Mouse (Mus musculus) stomach, postnatal 0 days (tissue): Measurements from ENCODE around the gene Fcor. TPM values are rescaled to one million over a fixed set of nuclear protein-coding genes. Genes with fewer than 3 reads are reported as not detected.

Experiments used
- ATAC-seq: fragments of 200-750 bp; cut with Nextera tagmentation; 2 replicates; pipeline ENCODE4 v1.8.0; 2017; ENCODE audit not compliant: low FRiP score, low TSS enrichment
- DNase-seq: peaks from one replicate; pipeline ENCODE4 v3.0.0-alpha.2; 2016; ENCODE audit warnings: low spot score
- H3K27ac ChIP-seq: fragments of 300-500 bp; sonication (generic); replicated peaks from 2 replicates; pipeline ENCODE4 v1.5.1; 2014; ENCODE audit warnings: mild to moderate bottlenecking, control low read depth
- H3K27me3 ChIP-seq: fragments of 300-500 bp; sonication (generic); 2 replicates; pipeline ENCODE4 v1.6.1; 2014; ENCODE audit warnings: low read length; ENCODE audit not compliant: control insufficient read depth, insufficient read depth
- H3K36me3 ChIP-seq: fragments of 300-500 bp; sonication (generic); 2 replicates; pipeline ENCODE4 v1.6.1; 2014; ENCODE audit warnings: low read length, mixed read lengths; ENCODE audit not compliant: control insufficient read depth, insufficient read depth
- H3K4me1 ChIP-seq: fragments of 300-500 bp; sonication (generic); replicated peaks from 2 replicates; pipeline ENCODE4 v1.6.1; 2014; ENCODE audit warnings: antibody characterized with exemption; ENCODE audit not compliant: control insufficient read depth, insufficient read depth
- H3K4me2 ChIP-seq: fragments of 300-500 bp; sonication (generic); replicated peaks from 2 replicates; pipeline ENCODE4 v1.6.1; 2014; ENCODE audit warnings: low read depth, mild to moderate bottlenecking, control low read depth, moderate library complexity
- H3K4me3 ChIP-seq: fragments of 300-500 bp; sonication (generic); 2 replicates; pipeline ENCODE4 v1.5.1; 2014; ENCODE audit warnings: low read depth, low read length, control low read depth
- H3K9ac ChIP-seq: fragments of 300-500 bp; sonication (generic); 2 replicates; pipeline ENCODE4 v1.6.1; 2014; ENCODE audit warnings: mild to moderate bottlenecking, low read length, control low read depth, mixed read lengths
- H3K9me3 ChIP-seq: fragments of 300-500 bp; sonication (generic); 2 replicates; pipeline ENCODE4 v1.6.1; 2016; ENCODE audit warnings: low read length; ENCODE audit not compliant: control insufficient read depth
- CTCF ChIP-seq: IDR thresholded peaks from 2 replicates; pipeline ENCODE4 v1.5.1; 2016; ENCODE audit warnings: antibody characterized with exemption, low read depth, mild to moderate bottlenecking, moderate library complexity
- EP300 ChIP-seq: optimal IDR thresholded peaks from 2 replicates; pipeline ENCODE3; 2016; ENCODE audit warnings: antibody characterized with exemption
- WGBS: fragments of 180-500 bp; shearing (Covaris S2); extraction: QIAGEN DNeasy Blood & Tissue Kit; methylation state at CpG from one replicate; pipeline ENCODE4 v1.1.7; 2014; 5-methylcytosine and 5-hydroxymethylcytosine counted together
- polyA plus RNA-seq: library from polyadenylated mRNA; unstranded; fragments of >200 nt; fragmentation: Nextera tagmentation; extraction: Ambion mirVana; gene quantifications from 2 replicates; pipeline ENCODE4 v1.2.1, GENCODE M21; 2015

Gene Fcor
- polyA plus RNA-seq, 1 experiment from 2014 or later = 3.4 TPM

GRCm38 (mm10) chr8:3687537-3687936 lies 15.4 kb upstream of the Fcor start:
- Histone ChIP-seq H3K36me3 (no peaks in the 10 kb centered on the region), H3K27ac (no peak overlapping the region), H3K4me3 (no peak overlapping the region), H3K9me3 (no peaks in the 10 kb centered on the region), H3K9ac (no peak overlapping the region), H3K4me2 (no peak overlapping the region), H3K4me1 (no peaks in the 10 kb centered on the region), H3K27me3 (no peaks in the 10 kb centered on the region)
- ATAC-seq (no peak), DNase-seq (no peak)
- 75% methylated on average over 6 of the region's 6 CpGs for WGBS
- peak; percentile 27 for TF ChIP-seq CTCF
- TF ChIP-seq EP300 = no peak

DNA sequence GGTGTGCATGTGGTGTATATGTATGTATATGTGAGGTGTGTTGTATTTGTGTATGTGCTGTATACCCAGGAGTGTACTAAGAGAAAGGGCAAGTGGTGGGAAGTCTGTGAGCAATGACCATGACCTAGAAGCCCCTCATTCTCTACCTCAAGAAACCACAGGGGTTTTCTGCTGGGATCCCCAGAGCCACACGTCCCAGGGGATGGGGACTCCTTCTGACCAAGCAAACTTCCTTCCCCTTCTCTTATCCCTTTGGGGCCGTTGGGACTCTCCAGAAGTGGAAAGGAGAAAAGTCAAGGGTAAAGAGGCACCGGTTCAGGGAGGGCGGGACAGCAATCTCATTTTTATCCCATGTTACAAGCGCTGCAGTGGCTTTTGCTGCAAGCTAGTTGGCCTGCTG lies 13.3 kb upstream of the Fcor start:
- TF ChIP-seq CTCF (no peak), EP300 (no peak)
- Histone ChIP-seq H3K4me2 (no peak overlapping the region), H3K36me3 (peaks cover 4% of the 10 kb centered on the region; the same call in 1 of the 2 replicates), H3K4me3 (no peak overlapping the region), H3K4me1 (no peaks in the 10 kb centered on the region), H3K27me3 (no peaks in the 10 kb centered on the region), H3K27ac (no peak overlapping the region), H3K9ac (no peak overlapping the region), H3K9me3 (no peaks in the 10 kb centered on the region)
- DNase-seq (no peak), ATAC-seq (no peak)
- 60% methylated on average over 5 of the region's 5 CpGs for WGBS

DNA sequence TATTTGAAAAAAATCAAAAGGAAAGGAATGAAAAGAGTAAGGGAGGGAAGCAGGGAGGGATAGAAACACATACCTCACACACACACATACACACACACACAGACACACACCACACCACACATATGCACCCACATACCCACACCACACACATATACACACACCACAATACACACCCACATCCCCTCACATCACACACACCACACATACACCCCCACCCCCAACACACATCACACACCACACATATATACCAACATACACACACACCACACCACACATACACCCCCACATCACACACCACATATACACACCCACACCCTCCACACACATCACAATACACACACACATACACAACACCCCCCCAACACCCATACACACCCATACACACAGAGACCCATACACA lies 12.4 kb upstream of the Fcor start:
- H3K27ac ChIP-seq = no peak overlapping the region
- H3K27me3 ChIP-seq = no peaks in the 10 kb centered on the region
- no peaks in the 10 kb centered on the region for H3K4me1 ChIP-seq
- TF ChIP-seq EP300 (no peak), CTCF (no peak)
- H3K4me2 ChIP-seq = no peak overlapping the region
- H3K9me3 ChIP-seq = no peaks in the 10 kb centered on the region
- DNase-seq (no peak), ATAC-seq (no peak)
- no peak overlapping the region for H3K9ac ChIP-seq
- H3K36me3 ChIP-seq = peaks cover 8% of the 10 kb centered on the region
- no peak overlapping the region for H3K4me3 ChIP-seq

DNA sequence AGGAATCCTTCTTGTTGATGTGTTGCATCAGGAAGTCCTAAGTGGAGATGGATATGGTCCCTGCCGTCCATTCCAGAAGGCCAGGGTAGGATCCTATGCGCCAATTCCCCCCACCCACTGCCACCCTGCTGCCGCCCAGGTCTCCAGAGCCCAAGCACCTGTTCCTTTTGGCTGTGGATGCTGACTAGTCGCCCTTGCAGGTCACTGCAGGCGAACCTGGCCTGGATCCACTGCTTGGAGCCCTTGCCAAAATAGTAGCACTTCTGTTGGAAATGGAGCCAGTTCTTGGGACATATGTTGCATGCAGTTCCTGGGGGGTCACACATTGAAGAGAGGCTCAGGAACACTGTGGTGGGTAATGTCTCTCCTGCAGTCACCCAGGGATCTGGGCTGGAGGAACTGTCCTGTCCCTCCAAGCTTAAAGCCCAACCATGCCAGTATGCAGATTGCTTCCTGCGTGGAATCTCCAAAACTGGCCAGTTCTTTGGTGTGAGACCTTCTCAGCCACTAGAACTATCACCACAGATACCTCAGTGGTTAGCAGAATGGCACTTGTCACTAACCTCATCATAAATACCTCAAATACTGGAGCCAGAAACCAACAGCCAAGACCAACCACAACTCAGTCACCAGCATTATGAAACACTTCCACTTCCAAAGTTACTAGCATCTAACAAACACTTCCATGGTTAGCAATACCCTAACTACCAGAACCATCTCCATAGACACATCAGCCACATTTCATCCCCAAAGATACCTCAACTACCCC lies 11.4 kb upstream of the Fcor start:
- no peaks in the 10 kb centered on the region for H3K9me3 ChIP-seq
- no peak overlapping the region for H3K4me3 ChIP-seq
- no peak overlapping the region for H3K9ac ChIP-seq
- H3K4me2 ChIP-seq = no peak overlapping the region
- H3K4me1 ChIP-seq = no peaks in the 10 kb centered on the region
- H3K36me3 ChIP-seq = peaks cover 10% of the 10 kb centered on the region
- no peaks in the 10 kb centered on the region for H3K27me3 ChIP-seq
- ATAC-seq (no peak), DNase-seq (no peak)
- no peak overlapping the region for H3K27ac ChIP-seq
- 71% methylated on average over 6 of the region's 6 CpGs for WGBS
- TF ChIP-seq EP300 (no peak), CTCF (no peak)

- no peak overlapping the region for H3K4me2 ChIP-seq
- ATAC-seq = no peak
Observed at GRCm38 (mm10) chr8:3682435-3682834, 10.3 kb upstream of the Fcor start.

DNA sequence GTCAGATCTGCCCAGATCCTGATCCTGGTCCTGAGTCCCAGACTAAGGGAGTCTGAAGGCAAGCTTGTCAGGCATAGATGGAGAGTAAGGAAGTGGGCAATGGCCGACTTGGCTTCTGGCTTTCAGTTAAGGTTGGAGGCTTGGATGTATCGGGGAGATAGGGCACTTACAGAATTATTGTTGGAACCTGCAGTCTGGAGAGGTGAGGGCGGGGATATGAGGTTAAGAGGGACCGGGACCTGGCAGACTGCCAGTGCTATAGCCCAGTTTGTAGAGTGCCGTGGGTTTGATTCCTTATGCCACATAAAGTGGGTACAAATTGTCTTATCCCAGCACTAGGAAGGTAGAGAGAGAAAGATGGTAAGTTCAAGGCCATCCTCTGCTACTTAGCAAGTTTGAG lies 7.5 kb upstream of the Fcor start:
- H3K9ac ChIP-seq = no peak overlapping the region
- H3K4me3 ChIP-seq = no peak overlapping the region
- H3K9me3 ChIP-seq = no peaks in the 10 kb centered on the region
- H3K27ac ChIP-seq = no peak overlapping the region
- H3K4me2 ChIP-seq = no peak overlapping the region
- peaks cover 10% of the 10 kb centered on the region for H3K36me3 ChIP-seq
- no peak for TF ChIP-seq CTCF
- no peak for TF ChIP-seq EP300
- H3K27me3 ChIP-seq = no peaks in the 10 kb centered on the region
- WGBS = 84% methylated on average over 5 of the region's 5 CpGs
- ATAC-seq (no peak), DNase-seq (no peak)
- H3K4me1 ChIP-seq = no peaks in the 10 kb centered on the region

More at GRCm38 (mm10) chr8:3682435-3682834, 10.3 kb upstream of the Fcor start:
- Histone ChIP-seq H3K27me3 (no peaks in the 10 kb centered on the region), H3K9ac (no peak overlapping the region), H3K36me3 (peaks cover 10% of the 10 kb centered on the region), H3K27ac (no peak overlapping the region), H3K4me1 (no peaks in the 10 kb centered on the region), H3K4me3 (no peak overlapping the region), H3K9me3 (no peaks in the 10 kb centered on the region)
- TF ChIP-seq EP300 (no peak), CTCF (no peak)
- DNase-seq = no peak
- WGBS = 83% methylated on average over 5 of the region's 5 CpGs
